ENCODE assay signal across 16 mouse cellular contexts in genomic region chr1:164187002-164187560, GRCm38 (mm10).
"Had no signal": no experiment of that assay in that cellular context is flagged by ENCODE, and none has a peak within 500 bp of the region (broad histone marks: within the 10 kb centered on the region; RNA-seq: fewer than 3 reads in every experiment).

No protein-coding gene starts in this region.

- H3K9me3 ChIP-seq: kidney, embryonic 15.5 days; limb, embryonic 13.5 days; midbrain, embryonic 12.5 days; midbrain, embryonic 15.5 days; neural tube, embryonic 12.5 days had no signal

- ATAC-seq: liver, postnatal 0 days; lung, postnatal 0 days; midbrain, embryonic 15.5 days had no signal

- H3K9ac ChIP-seq: kidney, embryonic 15.5 days; limb, embryonic 13.5 days; liver, embryonic 14.5 days; liver, postnatal 0 days; lung, embryonic 14.5 days; midbrain, embryonic 12.5 days; midbrain, embryonic 15.5 days; neural tube, embryonic 12.5 days had no signal

- H3K4me1 ChIP-seq: limb, embryonic 13.5 days; midbrain, embryonic 12.5 days; neural tube, embryonic 12.5 days had no signal

- H3K4me3 ChIP-seq: kidney, embryonic 15.5 days; limb, embryonic 13.5 days; midbrain, embryonic 12.5 days; midbrain, embryonic 15.5 days; neural tube, embryonic 12.5 days had no signal

- H3K36me3 ChIP-seq: kidney, embryonic 15.5 days; limb, embryonic 13.5 days; midbrain, embryonic 12.5 days; midbrain, embryonic 15.5 days; neural tube, embryonic 12.5 days had no signal

- H3K27me3 ChIP-seq: midbrain, embryonic 12.5 days; midbrain, embryonic 15.5 days; neural tube, embryonic 12.5 days had no signal

- DNase-seq: left cerebral cortex, postnatal 4 days; liver; liver, postnatal 0 days; lung, embryonic 14.5 days; retina, postnatal 1 day; right cerebral cortex, postnatal 25 days; thymus, adult 18-20 months; thymus, postnatal 36 days had no signal

- H3K4me2 ChIP-seq: kidney, embryonic 15.5 days; limb, embryonic 13.5 days; lung, embryonic 14.5 days; midbrain, embryonic 12.5 days; midbrain, embryonic 15.5 days; neural tube, embryonic 12.5 days had no signal

- H3K27ac ChIP-seq: kidney, embryonic 15.5 days; limb, embryonic 13.5 days; liver, embryonic 14.5 days; macrophage; midbrain, embryonic 12.5 days; midbrain, embryonic 15.5 days; neural tube, embryonic 12.5 days had no signal
